Mouse (Mus musculus) myocyte (in vitro differentiated cells): ENCODE data around the gene Stpg3.
A peak's percentile ranks its signal among the peaks of the same experiment; 100 is the strongest.

Experiments
- CEBPB ChIP-seq: IDR thresholded peaks from 2 replicates; pipeline ENCODE4 v1.6.1; 2011; ENCODE audit warnings: mild to moderate bottlenecking, moderate library complexity; ENCODE audit not compliant: poor library complexity, insufficient read depth, severe bottlenecking
- E2F4 ChIP-seq: IDR thresholded peaks from one replicate; pipeline ENCODE4 v1.6.1; 2011; ENCODE audit warnings: mild to moderate bottlenecking, control low read depth, moderate library complexity; ENCODE audit not compliant: insufficient read depth
- MAX ChIP-seq: IDR thresholded peaks from one replicate; pipeline ENCODE4 v1.6.1; 2011; ENCODE audit warnings: low read depth, mild to moderate bottlenecking, control low read depth
- MYOD1 ChIP-seq, 3 experiments: IDR thresholded peaks; one replicate each; pipeline ENCODE4 v1.6.1; 2011; ENCODE audit warnings: control low read depth in 2 of 3, low read depth in 2 of 3, mild to moderate bottlenecking in 2 of 3, moderate library complexity in 1 of 3; ENCODE audit not compliant: insufficient read length in 2 of 3, control insufficient read depth in 1 of 3
- MYOG ChIP-seq, 3 experiments: IDR thresholded peaks; one replicate each; pipeline ENCODE4 v1.6.1; 2011; ENCODE audit warnings: control low read depth in 2 of 3, low read depth in 2 of 3, mild to moderate bottlenecking in 2 of 3; ENCODE audit not compliant: insufficient read length in 2 of 3, control insufficient read depth in 1 of 3, insufficient read depth in 1 of 3
- POLR2A ChIP-seq: IDR thresholded peaks from one replicate; pipeline ENCODE4 v1.6.1; 2011; ENCODE audit warnings: low read depth, mild to moderate bottlenecking, control low read depth, moderate library complexity; ENCODE audit not compliant: insufficient read length
- POLR2AphosphoS2 ChIP-seq: IDR thresholded peaks from one replicate; pipeline ENCODE4 v1.6.1; 2011; ENCODE audit warnings: low read depth, control low read depth; ENCODE audit not compliant: insufficient read length
- REST ChIP-seq: IDR thresholded peaks from one replicate; pipeline ENCODE4 v1.6.1; 2011; ENCODE audit warnings: mild to moderate bottlenecking, control low read depth, moderate library complexity; ENCODE audit not compliant: insufficient read depth, insufficient read length
- SRF ChIP-seq: IDR thresholded peaks from one replicate; pipeline ENCODE4 v1.6.1; 2011; ENCODE audit warnings: low read depth; ENCODE audit not compliant: control insufficient read depth, insufficient read length
- TCF12 ChIP-seq: IDR thresholded peaks from one replicate; pipeline ENCODE4 v1.6.1; 2011; ENCODE audit warnings: mild to moderate bottlenecking, control low read depth; ENCODE audit not compliant: poor library complexity, insufficient read depth, severe bottlenecking
- TCF3 ChIP-seq: IDR thresholded peaks from one replicate; pipeline ENCODE4 v1.6.1; 2011; ENCODE audit warnings: low read depth, control low read depth; ENCODE audit not compliant: insufficient read length
- USF1 ChIP-seq: IDR thresholded peaks from one replicate; pipeline ENCODE4 v1.6.1; 2011; ENCODE audit warnings: low read depth, mild to moderate bottlenecking, control low read depth, moderate library complexity

GRCm38 (mm10) chr2:25177076-25177475 lies 37.4 kb downstream of the Stpg3 start:
- TF ChIP-seq E2F4 (no peak), POLR2A (no peak), TCF12 (no peak), POLR2AphosphoS2 (no peak), USF1 (no peak), MAX (no peak), CEBPB (no peak), MYOD1 (IDR thresholded peaks at IDR 0.05; ENCODE audit: control insufficient read depth in 1 of 3, insufficient read length in 2 of 3, low read depth in 2 of 3) (peak in 1 of 3 experiments; percentile 36), TCF3 (no peak), REST (no peak), MYOG (IDR thresholded peaks at IDR 0.05; ENCODE audit: control insufficient read depth in 1 of 3, insufficient read depth in 1 of 3, insufficient read length in 2 of 3, low read depth in 2 of 3) (no peak), SRF (no peak)
